Mouse (Mus musculus) heart, embryonic 15.5 days (tissue): ENCODE measurements around the gene Ccdc107. TPM values are rescaled to one million over a fixed set of nuclear protein-coding genes. Genes with fewer than 3 reads are reported as not detected.
"Not testable (repeated sequence)": the region's sequence is repeated elsewhere in the genome, so short reads cannot be mapped to it uniquely, and the experiment has no call there.

Source experiments
- ATAC-seq: fragments of 200-750 bp; cut with Nextera tagmentation; replicated peaks from 2 replicates; pipeline ENCODE4 v1.8.0; 2017; ENCODE audit warnings: low read depth, moderate TSS enrichment; ENCODE audit not compliant: insufficient number of reproducible peaks, insufficient read depth, low FRiP score
- H3K27ac ChIP-seq: fragments of 300-500 bp; sonication (generic); 2 replicates; pipeline ENCODE4 v1.5.1; 2015; ENCODE audit warnings: mild to moderate bottlenecking, inconsistent platforms
- H3K27me3 ChIP-seq: fragments of 300-500 bp; sonication (generic); 2 replicates; pipeline ENCODE4 v1.6.1; 2015; ENCODE audit warnings: inconsistent platforms
- H3K36me3 ChIP-seq: fragments of 300-500 bp; sonication (generic); 2 replicates; pipeline ENCODE4 v1.6.1; 2015; ENCODE audit warnings: mild to moderate bottlenecking, inconsistent platforms
- H3K4me1 ChIP-seq: fragments of 300-500 bp; sonication (generic); replicated peaks from 2 replicates; pipeline ENCODE4 v1.6.1; 2015; ENCODE audit warnings: inconsistent platforms
- H3K4me2 ChIP-seq: fragments of 300-500 bp; sonication (generic); 2 replicates; pipeline ENCODE4 v1.6.1; 2015; ENCODE audit warnings: inconsistent platforms, mild to moderate bottlenecking, moderate library complexity
- H3K4me3 ChIP-seq: fragments of 300-500 bp; sonication (generic); 2 replicates; pipeline ENCODE4 v1.5.1; 2015; ENCODE audit warnings: mild to moderate bottlenecking, inconsistent platforms
- H3K9ac ChIP-seq: fragments of 300-500 bp; sonication (generic); 2 replicates; pipeline ENCODE4 v1.6.1; 2015; ENCODE audit warnings: mild to moderate bottlenecking, inconsistent platforms
- H3K9me3 ChIP-seq: fragments of 300-500 bp; sonication (generic); replicated peaks from 2 replicates; pipeline ENCODE4 v1.6.1; 2016; ENCODE audit warnings: inconsistent platforms
- WGBS: fragments of 180-500 bp; shearing (Covaris S2); methylation state at CpG from one replicate; pipeline ENCODE4 v1.1.7; 2015; ENCODE audit warnings: mixed read lengths; 5-methylcytosine and 5-hydroxymethylcytosine counted together
- polyA plus RNA-seq: library from polyadenylated mRNA; unstranded; fragments of >200 nt; fragmentation: Nextera tagmentation; extraction: Ambion mirVana; gene quantifications from 2 replicates; pipeline ENCODE4 v1.2.1, GENCODE M21; 2015

Gene Ccdc107
- polyA plus RNA-seq, 1 experiment from 2014 or later: 71.4 TPM

- not testable (repeated sequence) for H3K4me1 ChIP-seq, ATAC-seq, H3K4me2 ChIP-seq, H3K27me3 ChIP-seq, H3K9me3 ChIP-seq, H3K36me3 ChIP-seq, H3K27ac ChIP-seq, H3K4me3 ChIP-seq, H3K9ac ChIP-seq
- WGBS: 81% methylated on average over 5 of the region's 5 CpGs
Measured at GRCm38 (mm10) chr4:43485666-43486065, 7.0 kb upstream of the Ccdc107 start.

- 93% methylated on average over 3 of the region's 3 CpGs for WGBS
- no peaks in the 10 kb centered on the region for H3K36me3 ChIP-seq
- no peak overlapping the region for H3K9ac ChIP-seq
- no peaks in the 10 kb centered on the region for H3K27me3 ChIP-seq
- no peak overlapping the region for H3K4me2 ChIP-seq
- no peak overlapping the region for H3K4me3 ChIP-seq
- H3K4me1 ChIP-seq: peaks cover 7% of the 10 kb centered on the region
- ATAC-seq: no peak
- no peaks in the 10 kb centered on the region for H3K9me3 ChIP-seq
- no peak overlapping the region for H3K27ac ChIP-seq
Measured at GRCm38 (mm10) chr4:43489611-43490010, 3.1 kb upstream of the Ccdc107 start.

- 75% methylated on average over 5 of the region's 5 CpGs for WGBS
- no peak for ATAC-seq
Measured at GRCm38 (mm10) chr4:43490801-43491200, 1.9 kb upstream of the Ccdc107 start.

GRCm38 (mm10) chr4:43492101-43492820, 439 bp upstream of the Ccdc107 start:
- peak overlapping the region; percentile 89 for H3K27ac ChIP-seq
- H3K4me3 ChIP-seq: peak overlapping the region; percentile 66
- no peak for ATAC-seq
- WGBS: 45% methylated on average over 12 of the region's 12 CpGs
- H3K36me3 ChIP-seq: peaks cover 7% of the 10 kb centered on the region; the same call in 1 of the 2 replicates
- H3K27me3 ChIP-seq: no peaks in the 10 kb centered on the region
- no peak overlapping the region for H3K9ac ChIP-seq
- H3K9me3 ChIP-seq: no peaks in the 10 kb centered on the region
- peak overlapping the region; percentile 73 for H3K4me2 ChIP-seq
- H3K4me1 ChIP-seq: peaks cover 32% of the 10 kb centered on the region

More at GRCm38 (mm10) chr4:43490801-43491200, 1.9 kb upstream of the Ccdc107 start:
- Histone ChIP-seq H3K27me3 (no peaks in the 10 kb centered on the region), H3K9me3 (no peaks in the 10 kb centered on the region), H3K9ac (no peak overlapping the region), H3K36me3 (peaks cover 2% of the 10 kb centered on the region; the same call in 1 of the 2 replicates), H3K4me3 (no peak overlapping the region), H3K27ac (no peak overlapping the region), H3K4me2 (no peak overlapping the region), H3K4me1 (peaks cover 19% of the 10 kb centered on the region)

- H3K27me3 ChIP-seq: no peaks in the 10 kb centered on the region
- WGBS: under 1% methylated on average over 47 of the region's 47 CpGs
- H3K9ac ChIP-seq: peak overlapping the region; percentile 83
- H3K36me3 ChIP-seq: peaks cover 7% of the 10 kb centered on the region; the same call in 1 of the 2 replicates
- ATAC-seq: peak; percentile 90
- H3K27ac ChIP-seq: peak overlapping the region; percentile 89
- H3K4me2 ChIP-seq: peak overlapping the region; percentile 73
- no peaks in the 10 kb centered on the region for H3K9me3 ChIP-seq
- peak overlapping the region; percentile 66 for H3K4me3 ChIP-seq
- H3K4me1 ChIP-seq: peaks cover 42% of the 10 kb centered on the region
Measured at GRCm38 (mm10) chr4:43493186-43493845, 616 bp downstream of the Ccdc107 start.

GRCm38 (mm10) chr4:43493846-43494240, 1.1 kb downstream of the Ccdc107 start:
- under 1% methylated on average over 9 of the region's 9 CpGs for WGBS
- Histone ChIP-seq H3K36me3 (peaks cover 7% of the 10 kb centered on the region; the same call in 1 of the 2 replicates), H3K4me1 (peaks cover 47% of the 10 kb centered on the region), H3K4me2 (peak overlapping the region; percentile 73), H3K9ac (peak overlapping the region; percentile 83), H3K27ac (peak overlapping the region; percentile 89), H3K9me3 (no peaks in the 10 kb centered on the region), H3K27me3 (no peaks in the 10 kb centered on the region), H3K4me3 (peak overlapping the region; percentile 66)
- no peak for ATAC-seq

GRCm38 (mm10) chr4:43496587-43496986, 3.9 kb downstream of the Ccdc107 start:
- Histone ChIP-seq H3K9ac (no peak overlapping the region), H3K4me2 (no peak overlapping the region), H3K27ac (no peak overlapping the region), H3K36me3 (peaks cover 7% of the 10 kb centered on the region; the same call in 1 of the 2 replicates), H3K9me3 (no peaks in the 10 kb centered on the region), H3K27me3 (no peaks in the 10 kb centered on the region), H3K4me1 (peaks cover 57% of the 10 kb centered on the region), H3K4me3 (no peak overlapping the region)
- WGBS: 41% methylated on average over 6 of the region's 6 CpGs
- no peak for ATAC-seq

GRCm38 (mm10) chr4:43497405-43497804, 4.7 kb downstream of the Ccdc107 start:
- peaks cover 57% of the 10 kb centered on the region for H3K4me1 ChIP-seq
- H3K9ac ChIP-seq: no peak overlapping the region
- no peaks in the 10 kb centered on the region for H3K27me3 ChIP-seq
- H3K4me2 ChIP-seq: peak overlapping the region; percentile 88
- WGBS: 88% methylated on average over 8 of the region's 8 CpGs
- H3K9me3 ChIP-seq: no peaks in the 10 kb centered on the region
- H3K36me3 ChIP-seq: peaks cover 7% of the 10 kb centered on the region; the same call in 1 of the 2 replicates
- peak overlapping the region; percentile 69; the same call in 1 of the 2 replicates for H3K4me3 ChIP-seq
- no peak for ATAC-seq
- no peak overlapping the region for H3K27ac ChIP-seq

- peaks cover 57% of the 10 kb centered on the region for H3K4me1 ChIP-seq
- H3K27me3 ChIP-seq: no peaks in the 10 kb centered on the region
- H3K9me3 ChIP-seq: no peaks in the 10 kb centered on the region
Measured at GRCm38 (mm10) chr4:43497946-43498345, 5.2 kb downstream of the Ccdc107 start.

GRCm38 (mm10) chr4:43498983-43499382, 6.3 kb downstream of the Ccdc107 start:
- ATAC-seq: 0 out of 2 replicates have a peak, but pooled peaks have one; percentile 28
- H3K9ac ChIP-seq: peak overlapping the region; percentile 68
- H3K4me3 ChIP-seq: peak overlapping the region; percentile 69
- H3K36me3 ChIP-seq: peaks cover 7% of the 10 kb centered on the region; the same call in 1 of the 2 replicates
- H3K27ac ChIP-seq: peak overlapping the region; percentile 62
- H3K4me1 ChIP-seq: peaks cover 56% of the 10 kb centered on the region
- no peaks in the 10 kb centered on the region for H3K27me3 ChIP-seq
- peak overlapping the region; percentile 88 for H3K4me2 ChIP-seq
- H3K9me3 ChIP-seq: no peaks in the 10 kb centered on the region
- WGBS: 12% methylated on average over 8 of the region's 8 CpGs

More at GRCm38 (mm10) chr4:43497946-43498345, 5.2 kb downstream of the Ccdc107 start:
- peak overlapping the region; percentile 69 for H3K4me3 ChIP-seq
- H3K9ac ChIP-seq: peak overlapping the region; percentile 40; the same call in 1 of the 2 replicates
- 54% methylated on average over 4 of the region's 4 CpGs for WGBS
- no peak for ATAC-seq
- peak overlapping the region; percentile 88 for H3K4me2 ChIP-seq
- H3K36me3 ChIP-seq: peaks cover 7% of the 10 kb centered on the region; the same call in 1 of the 2 replicates
- H3K27ac ChIP-seq: no peak overlapping the region
